Mouse (Mus musculus): Measurements from ENCODE around the gene Adamts17.
A peak's percentile ranks its signal among the peaks of the same experiment; 100 is the strongest.

The Adamts17 gene

GRCm38 (mm10) chr7:67032616-67033015 lies 193.1 kb downstream of the Adamts17 start:
- no peak for DNase-seq (ENCODE audit: low spot score in 2 of 2)

DNA sequence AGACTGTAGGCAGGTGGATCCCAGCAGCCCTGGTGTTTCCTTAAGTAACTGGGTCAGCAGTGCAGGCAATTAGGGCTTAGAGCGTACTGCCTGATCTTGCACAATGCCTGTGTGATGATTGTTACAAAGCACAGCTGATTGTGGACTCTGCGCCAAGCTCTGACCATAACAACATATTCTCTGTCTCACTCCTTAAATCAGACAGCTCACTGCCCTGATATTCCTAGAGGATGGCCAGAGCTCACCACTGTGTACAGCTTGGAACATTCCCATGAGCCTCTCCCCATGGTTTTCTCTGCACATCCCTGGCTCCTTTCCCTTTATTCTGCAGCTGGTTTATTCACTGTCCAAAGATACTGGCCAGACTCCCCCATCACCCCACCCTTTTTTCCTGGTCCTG lies 194.8 kb downstream of the Adamts17 start:
- DNase-seq (ENCODE audit: low spot score in 2 of 2): no peak

- no peak for DNase-seq (ENCODE audit: low spot score in 2 of 2)
Measured at GRCm38 (mm10) chr7:67035246-67035645, 195.7 kb downstream of the Adamts17 start.

DNA sequence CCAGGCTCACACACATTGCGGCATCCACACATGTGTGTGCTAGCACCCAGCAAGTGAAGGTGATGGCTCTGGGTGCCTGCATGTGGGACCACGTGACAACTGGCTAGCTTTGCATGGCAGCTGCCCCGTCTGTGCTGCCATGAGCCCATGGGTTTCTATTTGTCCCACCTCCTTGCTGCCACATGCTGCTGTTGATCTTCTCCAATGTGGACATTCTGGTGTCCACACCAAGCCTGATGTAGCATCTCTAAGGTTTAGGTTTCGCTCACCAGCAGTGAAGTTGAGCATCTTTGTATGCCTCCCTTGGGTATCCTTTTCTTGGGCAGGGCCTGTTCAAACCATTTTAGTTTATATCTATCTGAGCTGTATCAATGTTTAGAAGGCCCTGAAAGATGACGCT lies 196.1 kb downstream of the Adamts17 start:
- no peak for DNase-seq (ENCODE audit: low spot score in 2 of 2)

DNA sequence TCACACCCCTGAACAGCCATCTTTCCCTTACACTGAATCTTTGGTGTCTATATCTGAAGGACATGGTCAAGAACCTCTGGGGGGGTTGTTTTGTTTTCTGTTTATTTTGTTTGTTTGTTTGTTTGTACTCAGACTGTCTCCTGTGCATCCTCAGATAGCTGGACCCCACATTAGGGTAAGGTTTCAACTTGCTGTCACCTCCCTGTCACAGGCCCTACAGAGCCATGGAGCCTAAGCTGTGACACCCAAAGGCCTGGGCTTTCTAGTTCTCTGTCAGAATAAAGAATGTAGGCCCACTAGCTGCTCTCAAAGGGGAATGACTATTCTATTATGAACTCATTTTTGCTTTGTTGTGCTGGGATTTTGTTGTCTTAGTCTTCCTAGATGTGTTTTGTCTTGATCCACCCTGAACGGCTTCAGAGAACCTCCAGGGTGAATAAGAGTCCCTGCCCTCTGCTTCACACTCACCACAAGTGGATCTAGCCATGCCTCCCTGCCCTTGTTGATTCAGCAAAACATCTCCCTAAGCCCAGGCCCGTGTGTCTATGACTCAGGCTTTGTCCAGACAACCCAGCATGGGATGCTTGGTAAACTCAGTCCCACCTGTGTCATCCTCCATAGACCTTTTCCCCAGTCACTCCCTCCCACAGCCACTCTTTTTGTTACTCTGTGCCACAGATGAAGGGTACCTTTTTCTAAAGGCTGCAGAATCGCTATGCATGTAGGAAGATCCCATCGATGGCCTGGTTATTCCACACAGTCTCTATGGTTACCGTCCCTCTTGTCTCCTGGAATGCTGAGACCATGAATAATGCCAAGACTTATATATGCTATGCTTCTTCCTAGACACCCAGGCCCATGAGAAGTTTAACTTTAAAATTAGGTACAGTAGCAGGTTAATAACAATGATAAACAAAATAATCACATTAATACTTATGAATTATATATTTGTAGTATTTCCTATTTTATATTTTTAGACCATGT lies 197.3 kb downstream of the Adamts17 start:
- DNase-seq (ENCODE audit: low spot score in 2 of 2): no peak

- DNase-seq (ENCODE audit: low spot score in 2 of 2): no peak
Measured at GRCm38 (mm10) chr7:67037726-67038520, 198.4 kb downstream of the Adamts17 start.

GRCm38 (mm10) chr7:67039143-67039542 lies 199.6 kb downstream of the Adamts17 start:
- DNase-seq (ENCODE audit: low spot score in 2 of 2): no peak

DNA sequence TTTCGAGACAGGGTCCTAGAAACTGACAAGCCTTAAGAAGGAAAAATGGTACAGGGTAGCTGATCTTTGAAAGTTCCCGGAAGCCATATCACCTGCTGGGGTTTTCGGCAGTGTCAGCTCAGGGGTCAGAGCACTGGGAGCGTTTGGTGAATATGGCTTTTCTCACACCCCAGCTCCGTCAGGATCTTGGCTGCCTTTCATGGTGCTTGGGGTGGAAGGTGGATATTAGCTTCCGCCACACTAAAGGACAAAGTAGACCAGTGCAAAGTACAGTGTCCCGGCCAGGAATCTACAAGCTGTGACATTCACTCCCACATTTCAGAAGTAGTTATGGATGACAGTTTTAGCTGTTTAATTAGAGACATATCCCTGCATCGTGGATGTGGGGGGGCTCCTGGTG lies 200.3 kb downstream of the Adamts17 start:
- no peak for DNase-seq (ENCODE audit: low spot score in 2 of 2)

- DNase-seq (ENCODE audit: low spot score in 2 of 2): no peak
Measured at GRCm38 (mm10) chr7:67041685-67042084, 202.2 kb downstream of the Adamts17 start.

DNA sequence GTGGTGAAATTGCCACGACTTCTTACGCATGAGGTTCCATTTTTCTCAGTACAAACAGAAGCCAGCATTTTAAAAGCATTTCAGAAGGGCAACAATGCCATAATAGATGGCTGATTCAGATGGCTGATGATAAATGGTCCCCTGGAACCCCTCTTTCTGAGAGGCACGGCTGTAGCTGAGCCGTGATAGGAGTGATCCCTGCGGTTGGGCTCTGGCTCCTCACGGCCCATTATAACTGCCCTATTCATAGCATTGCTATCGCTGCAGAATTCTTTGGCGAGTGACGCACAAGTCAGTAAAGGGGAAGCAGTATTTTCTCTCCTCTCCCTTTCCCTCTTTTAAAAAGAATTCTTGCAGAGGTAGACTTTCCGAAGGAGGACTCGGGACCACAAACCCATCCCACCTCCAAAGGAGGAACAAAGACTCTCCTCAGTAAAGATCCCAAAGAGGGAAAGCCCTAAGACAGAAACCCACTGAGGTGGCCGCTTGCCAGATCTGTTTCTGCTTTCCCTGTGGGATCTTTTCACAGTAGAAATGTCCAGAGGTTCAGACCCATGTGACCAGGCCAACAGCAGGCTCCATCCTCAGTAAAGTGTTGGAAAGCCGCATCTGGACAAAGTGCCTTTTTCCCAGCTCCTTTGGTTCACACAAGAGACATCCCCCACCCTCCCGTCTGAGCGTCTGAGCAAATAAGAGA lies 204.7 kb downstream of the Adamts17 start:
- no peak for DNase-seq (ENCODE audit: low spot score in 2 of 2)

GRCm38 (mm10) chr7:67045202-67045601 lies 205.7 kb downstream of the Adamts17 start:
- no peak for DNase-seq (ENCODE audit: low spot score in 2 of 2)

DNA sequence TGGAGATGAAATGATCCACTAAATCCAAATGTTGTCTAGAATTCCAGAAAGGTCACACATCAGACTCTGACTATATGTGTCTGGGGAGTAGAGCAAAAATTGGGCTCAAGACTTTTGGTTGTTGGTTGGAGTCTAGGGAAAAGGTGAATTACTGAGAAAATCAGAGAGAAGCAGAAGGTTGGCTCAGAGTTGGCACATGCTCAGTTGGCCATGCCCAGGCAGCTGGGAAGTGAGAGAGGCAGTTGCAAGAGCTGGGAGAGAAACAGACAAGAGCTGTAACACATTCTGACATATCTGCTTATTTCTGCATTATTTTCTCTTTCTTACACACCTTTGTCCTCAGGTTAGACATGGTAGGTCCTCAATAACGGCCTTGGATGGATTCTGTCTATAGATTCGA lies 209.7 kb downstream of the Adamts17 start:
- no peak for DNase-seq (ENCODE audit: low spot score in 2 of 2)

- no peak for DNase-seq (ENCODE audit: low spot score in 2 of 2)
Measured at GRCm38 (mm10) chr7:67050424-67050823, 210.9 kb downstream of the Adamts17 start.

DNA sequence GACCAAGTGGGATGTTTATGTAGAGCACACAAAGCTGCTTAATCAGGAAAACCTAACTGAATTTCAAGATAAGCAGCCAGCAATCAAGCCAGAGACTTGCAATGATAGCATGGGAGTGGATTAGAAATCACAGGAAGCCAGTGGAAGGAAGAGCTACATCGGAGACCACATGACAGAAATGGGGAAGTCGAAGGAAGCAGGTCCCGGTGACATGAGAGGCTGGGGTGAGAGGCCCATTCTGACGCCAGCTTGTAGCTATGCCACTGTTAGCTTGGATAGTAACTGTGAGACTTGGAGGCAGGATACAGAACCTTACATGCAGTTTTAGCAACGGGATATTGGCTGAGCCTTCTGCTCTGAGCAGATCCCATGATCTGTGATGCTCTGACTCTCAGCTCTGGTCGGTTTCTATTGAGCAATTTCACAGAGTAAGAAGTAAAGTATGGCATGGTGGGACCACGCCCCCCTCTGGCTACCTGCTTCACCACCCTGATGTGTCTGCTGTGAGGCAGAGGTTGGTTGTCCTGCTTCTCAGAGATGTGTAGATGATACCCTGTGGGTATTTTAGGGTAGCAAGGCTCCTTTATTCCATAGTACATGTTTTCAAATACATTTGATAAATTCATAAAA lies 211.7 kb downstream of the Adamts17 start:
- no peak for DNase-seq (ENCODE audit: low spot score in 2 of 2)

DNA sequence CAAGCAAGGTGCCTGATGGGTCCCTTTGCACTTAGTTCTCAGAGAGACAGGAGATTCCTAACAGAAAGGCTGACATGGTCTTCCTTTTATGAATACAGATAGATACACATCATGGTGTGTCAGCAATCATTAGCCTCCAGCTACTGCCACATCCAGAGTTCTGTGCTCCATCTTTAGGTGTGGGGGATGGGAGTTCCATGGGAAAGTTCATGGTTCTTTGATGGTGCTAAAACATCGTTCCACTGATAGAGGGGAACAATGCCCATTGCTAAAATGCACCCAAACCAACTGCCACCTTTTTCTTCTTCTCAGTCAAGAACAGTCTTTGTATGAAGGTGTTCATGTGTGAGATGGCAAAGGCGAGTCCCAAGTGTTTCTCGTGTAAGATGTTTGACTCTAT lies 215.3 kb downstream of the Adamts17 start:
- DNase-seq (ENCODE audit: low spot score in 2 of 2): no peak

GRCm38 (mm10) chr7:67055510-67055909 lies 216.0 kb downstream of the Adamts17 start:
- no peak for DNase-seq (ENCODE audit: low spot score in 2 of 2)

GRCm38 (mm10) chr7:67061756-67062155 lies 222.2 kb downstream of the Adamts17 start:
- peak in 1 of 2 experiments; percentile 18 for DNase-seq (ENCODE audit: low spot score in 2 of 2)

DNA sequence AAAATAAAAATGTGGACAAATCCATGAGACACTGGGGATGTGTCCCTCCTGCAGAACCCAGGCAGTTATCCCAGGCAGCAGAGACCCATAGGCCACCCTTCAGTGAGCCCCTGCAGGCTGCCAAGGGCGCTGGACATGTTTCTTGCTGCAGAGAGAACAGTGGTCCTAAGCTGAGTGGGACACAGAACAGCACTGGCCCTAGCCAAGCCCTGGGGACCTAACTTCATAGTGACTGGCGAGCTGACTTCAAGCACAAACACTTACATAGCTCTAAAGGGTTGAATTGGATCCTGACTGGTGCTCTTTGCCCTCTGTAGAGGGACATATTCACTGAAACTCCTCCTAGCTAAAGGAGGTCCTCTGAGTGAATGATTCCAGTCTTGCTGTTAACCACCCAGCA lies 223.0 kb downstream of the Adamts17 start:
- DNase-seq (ENCODE audit: low spot score in 2 of 2): no peak

- peak; percentile 80 to 82 for DNase-seq (ENCODE audit: low spot score in 2 of 2)
Measured at GRCm38 (mm10) chr7:67064627-67065305, 225.2 kb downstream of the Adamts17 start.

DNA sequence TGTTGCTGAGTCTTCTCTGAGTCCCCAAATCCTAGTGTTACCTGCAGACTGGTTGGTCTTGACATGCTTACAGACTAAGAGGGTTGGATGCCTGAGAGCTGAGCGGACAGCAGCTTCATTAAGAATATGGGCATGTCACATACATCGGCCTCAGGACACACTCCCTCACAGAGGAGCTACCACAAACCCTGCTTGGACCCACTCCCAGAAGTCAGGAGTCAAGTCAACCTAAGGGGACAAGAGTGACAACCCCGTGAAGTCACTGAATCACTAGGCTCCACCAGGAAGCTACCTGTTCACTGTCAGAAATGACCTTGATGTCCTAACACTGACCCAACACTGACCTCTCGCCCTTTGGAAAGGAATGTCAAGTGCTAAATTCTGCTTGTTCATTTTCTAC lies 226.1 kb downstream of the Adamts17 start:
- no peak for DNase-seq (ENCODE audit: low spot score in 2 of 2)

Measured in frontal cortex, postnatal 36 days (tissue).